10 mouse cellular contexts compared by ENCODE assay signal in genomic region chr8:122760116-122760515, GRCm38 (mm10).
"Had no signal": no experiment of that assay in that cellular context is flagged by ENCODE, and none has a peak within 500 bp of the region (broad histone marks: within the 10 kb centered on the region; RNA-seq: fewer than 3 reads in every experiment).

No protein-coding gene starts in this region.

- H3K27me3 ChIP-seq: midbrain, embryonic 15.5 days had no signal

- H3K4me3 ChIP-seq: kidney, embryonic 15.5 days; left cerebral cortex, adult 2 months; limb, embryonic 10.5 days; liver, embryonic 12.5 days; lung, embryonic 15.5 days; midbrain, embryonic 15.5 days had no signal

- H3K9me3 ChIP-seq: kidney, embryonic 15.5 days; limb, embryonic 10.5 days; liver, embryonic 12.5 days; lung, embryonic 15.5 days; midbrain, embryonic 15.5 days had no signal

- H3K4me1 ChIP-seq: kidney, embryonic 15.5 days had no signal

- H3K9ac ChIP-seq: kidney, embryonic 15.5 days; liver, embryonic 12.5 days; liver, postnatal 0 days; lung, embryonic 15.5 days; midbrain, embryonic 15.5 days had no signal

- H3K36me3 ChIP-seq: kidney, embryonic 15.5 days; limb, embryonic 10.5 days; liver, embryonic 12.5 days; lung, embryonic 15.5 days; midbrain, embryonic 15.5 days had no signal

- H3K4me2 ChIP-seq: kidney, embryonic 15.5 days; liver, embryonic 12.5 days; lung, embryonic 15.5 days; midbrain, embryonic 15.5 days had no signal

- H3K27ac ChIP-seq: kidney, embryonic 15.5 days; left cerebral cortex, adult 2 months; limb, embryonic 10.5 days; liver, embryonic 12.5 days; lung, embryonic 15.5 days; midbrain, embryonic 15.5 days had no signal

- DNase-seq: kidney, adult 2 months; kidney, postnatal 14 days; liver, postnatal 0 days had no signal

- ATAC-seq: intestine, embryonic 16.5 days; liver, embryonic 12.5 days; liver, postnatal 0 days; midbrain, embryonic 15.5 days had no signal
